Mouse (Mus musculus): ENCODE measurements around the gene Glod5.

Gene Glod5

GRCm38 (mm10) chrX:7968899-7969298, 49.4 kb downstream of the Glod5 start:
- in situ Hi-C loops (cut with MboI, MseI), result no loop called here

- in situ Hi-C loops (cut with MboI, MseI), result no loop called here
Observed at GRCm38 (mm10) chrX:7968226-7968625, 50.1 kb downstream of the Glod5 start.

- in situ Hi-C loops (cut with MboI, MseI), result no loop called here
Observed at GRCm38 (mm10) chrX:7967596-7968201, 50.6 kb downstream of the Glod5 start.

- in situ Hi-C loops (cut with MboI, MseI), result no loop called here
Observed at GRCm38 (mm10) chrX:7966161-7966560, 52.1 kb downstream of the Glod5 start.

- in situ Hi-C loops (cut with MboI, MseI), result no loop called here
Observed at GRCm38 (mm10) chrX:7963829-7964626, 54.3 kb downstream of the Glod5 start.

GRCm38 (mm10) chrX:7958868-7959267, 59.4 kb downstream of the Glod5 start:
- in situ Hi-C loops (cut with MboI, MseI), result no loop called here
